Mouse (Mus musculus): ENCODE results near the gene Fam198b.

- no peak for TF ChIP-seq CTCF (IDR thresholded peaks at IDR 0.05; ENCODE audit: extremely low read depth, insufficient read depth, insufficient read length, insufficient replicate concordance)
- TF ChIP-seq POLR2A (IDR thresholded peaks at IDR 0.05; ENCODE audit: low read depth, low read length) = no peak
These were observed at the start of gene Fam198b for GRCm38 (mm10) chr3:79884305-79884704.

Measured in spleen, adult 2 months (tissue).